Mouse (Mus musculus) kidney, postnatal 4 days (tissue): ENCODE results near the gene Gpx3.
"Not testable (repeated sequence)": the region's sequence is repeated elsewhere in the genome, so short reads cannot be mapped to it uniquely, and the experiment has no call there.

Experiments
- DNase-seq, 2 experiments: peaks; one replicate each; pipeline ENCODE4 v3.0.0; 2021; ENCODE audit warnings: mixed read lengths in 2 of 2

Gene Gpx3

DNA sequence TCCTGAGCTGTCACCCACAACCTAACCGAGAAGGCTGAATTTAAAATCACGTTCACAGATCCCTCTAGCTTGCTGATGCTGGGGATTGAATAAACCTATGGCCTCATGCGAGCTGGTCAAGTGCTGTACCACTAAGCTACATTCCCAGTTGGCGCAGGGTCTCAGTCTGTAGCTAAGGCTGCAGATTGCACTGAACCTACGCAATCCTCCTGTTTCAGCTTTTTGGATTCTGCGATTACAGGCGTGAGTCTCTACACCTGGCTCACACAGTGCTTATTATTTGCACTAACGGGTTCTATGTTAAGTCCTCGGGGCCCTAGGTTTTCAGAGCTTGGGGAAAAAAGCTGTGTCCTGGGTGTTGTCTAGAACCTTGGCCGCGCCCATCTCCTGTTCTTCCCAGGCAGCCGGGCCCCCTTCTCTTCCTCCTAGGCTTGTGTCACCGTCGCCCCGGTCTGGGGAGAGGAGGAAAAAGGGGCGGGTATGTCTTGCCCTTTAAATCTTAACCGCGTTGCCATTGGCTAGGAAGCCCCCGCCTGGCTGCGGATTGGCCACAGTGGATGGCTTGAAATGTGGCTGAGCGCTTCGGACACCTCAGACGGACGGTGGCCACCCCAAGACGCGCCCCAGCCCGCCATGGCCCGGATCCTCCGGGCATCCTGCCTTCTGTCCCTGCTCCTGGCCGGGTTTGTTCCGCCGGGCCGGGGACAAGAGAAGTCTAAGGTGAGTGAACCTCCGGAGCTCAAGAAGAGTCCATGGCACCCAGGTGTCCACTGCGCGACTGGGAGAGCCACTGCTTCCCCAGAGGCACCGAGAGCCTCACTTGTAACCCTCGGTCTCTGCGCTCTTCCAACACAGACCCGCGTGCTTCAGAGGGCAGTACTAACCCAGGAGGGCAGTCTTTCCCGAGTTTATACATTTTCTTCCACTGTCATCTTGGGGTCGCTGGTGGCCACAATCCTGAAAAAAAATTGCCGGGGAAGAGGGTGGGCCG is at the start of gene Gpx3:
TSS of gene Gpx3 (plus strand) at position 121 of the 991 bp plus-strand sequence.
- peak; percentile 81 to 86 for DNase-seq

DNA sequence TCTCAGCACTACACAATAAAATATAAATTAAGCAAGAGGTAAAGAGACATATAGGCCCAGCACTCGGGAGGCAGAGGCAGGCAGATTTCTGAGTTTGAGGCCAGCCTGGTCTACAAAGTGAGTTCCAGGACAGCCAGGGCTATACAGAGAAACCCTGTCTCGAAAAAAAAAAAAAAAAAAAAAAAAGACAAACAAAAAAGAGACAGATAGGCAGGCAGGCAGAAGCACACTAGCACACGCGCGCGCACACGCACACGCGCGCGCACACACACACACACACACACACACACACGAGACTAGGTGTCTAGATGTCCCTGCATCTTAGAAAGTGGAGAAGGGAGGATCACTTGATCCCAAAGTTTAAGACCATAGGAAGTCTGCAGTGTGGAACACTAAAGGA is 43.4 kb upstream of the Gpx3 start:
- DNase-seq = not testable (repeated sequence)

DNA sequence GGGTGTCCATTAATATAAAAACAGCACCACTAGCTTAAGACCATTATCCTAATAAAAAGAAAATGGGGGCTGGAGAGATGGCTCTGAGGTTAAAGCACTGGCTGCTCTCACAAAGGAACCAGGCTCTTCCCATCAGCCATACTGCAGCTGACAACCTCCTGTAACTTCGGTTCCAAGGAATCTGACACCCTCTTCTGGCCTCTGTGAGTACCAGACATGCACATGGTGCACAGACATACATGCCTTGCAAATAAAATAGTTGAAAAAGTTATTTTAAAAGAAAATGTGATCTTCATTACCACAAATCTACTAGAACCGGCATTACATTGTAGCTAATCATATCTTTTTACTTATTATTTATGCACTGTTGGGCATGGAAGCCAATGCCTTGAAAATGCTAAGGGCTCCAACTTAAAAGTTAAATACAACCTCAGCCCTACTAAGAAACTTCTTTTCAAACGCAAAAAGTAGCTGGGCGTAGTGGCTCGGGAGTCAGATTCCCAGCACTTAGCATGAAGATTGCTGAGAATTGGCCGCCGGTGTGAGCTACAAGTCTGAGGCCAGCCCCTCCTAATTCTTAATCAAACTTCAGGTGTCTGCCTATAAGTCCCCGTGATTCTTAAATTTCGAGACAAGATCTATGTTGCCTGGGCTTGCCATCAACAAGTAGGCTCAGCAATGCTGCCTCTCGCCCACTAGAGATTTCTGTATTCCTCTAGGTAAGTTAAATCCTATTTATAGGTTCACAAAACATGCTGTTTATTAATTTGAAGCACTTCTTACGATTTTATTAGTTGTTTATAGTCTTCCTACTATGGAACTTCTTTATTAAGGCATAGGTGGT is 42.7 kb upstream of the Gpx3 start:
- peak in 1 of 2 experiments; percentile 35 for DNase-seq

DNA sequence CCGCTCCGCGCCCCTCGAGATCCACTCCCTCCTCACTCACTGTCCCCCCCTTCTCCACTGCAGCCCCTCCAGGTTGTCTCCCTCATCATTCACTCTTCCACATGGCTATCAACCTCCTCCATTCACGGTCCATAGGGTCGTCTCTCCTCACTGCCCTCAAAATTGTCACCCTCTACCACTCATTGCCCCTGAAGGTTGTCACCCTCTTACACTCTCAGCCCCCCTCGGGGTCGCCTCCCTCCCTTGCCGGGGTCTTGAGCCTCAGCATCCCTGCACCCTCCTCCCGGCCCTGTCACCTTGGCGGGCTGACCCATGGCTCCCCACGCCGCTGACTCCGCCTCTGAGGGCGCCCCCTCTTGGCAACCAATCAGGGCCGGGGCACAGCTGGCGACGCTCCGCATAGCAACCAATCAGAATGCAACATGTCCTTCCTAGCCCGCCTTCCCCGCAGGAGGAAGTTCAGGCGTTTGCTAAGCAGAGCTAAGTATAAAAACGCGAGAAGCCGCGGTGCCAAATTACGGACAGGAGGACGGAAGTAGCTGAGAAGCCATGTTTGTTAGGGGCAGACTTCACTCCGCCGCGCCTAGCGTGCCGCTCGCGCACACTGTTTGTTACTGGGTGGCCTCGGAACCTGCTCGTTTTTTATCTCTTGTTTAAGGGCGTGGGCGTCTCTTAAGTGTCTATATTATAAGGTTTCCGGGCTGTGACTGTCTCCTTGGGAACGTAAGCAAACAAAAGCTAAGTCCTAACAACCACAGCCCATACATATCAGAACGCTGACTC is 41.8 kb upstream of the Gpx3 start, which contains the start of gene Lyrm7:
TSS of gene Lyrm7 (minus strand) at position 661 of the 783 bp plus-strand sequence.
- DNase-seq = peak; percentile 95 to 97

DNA sequence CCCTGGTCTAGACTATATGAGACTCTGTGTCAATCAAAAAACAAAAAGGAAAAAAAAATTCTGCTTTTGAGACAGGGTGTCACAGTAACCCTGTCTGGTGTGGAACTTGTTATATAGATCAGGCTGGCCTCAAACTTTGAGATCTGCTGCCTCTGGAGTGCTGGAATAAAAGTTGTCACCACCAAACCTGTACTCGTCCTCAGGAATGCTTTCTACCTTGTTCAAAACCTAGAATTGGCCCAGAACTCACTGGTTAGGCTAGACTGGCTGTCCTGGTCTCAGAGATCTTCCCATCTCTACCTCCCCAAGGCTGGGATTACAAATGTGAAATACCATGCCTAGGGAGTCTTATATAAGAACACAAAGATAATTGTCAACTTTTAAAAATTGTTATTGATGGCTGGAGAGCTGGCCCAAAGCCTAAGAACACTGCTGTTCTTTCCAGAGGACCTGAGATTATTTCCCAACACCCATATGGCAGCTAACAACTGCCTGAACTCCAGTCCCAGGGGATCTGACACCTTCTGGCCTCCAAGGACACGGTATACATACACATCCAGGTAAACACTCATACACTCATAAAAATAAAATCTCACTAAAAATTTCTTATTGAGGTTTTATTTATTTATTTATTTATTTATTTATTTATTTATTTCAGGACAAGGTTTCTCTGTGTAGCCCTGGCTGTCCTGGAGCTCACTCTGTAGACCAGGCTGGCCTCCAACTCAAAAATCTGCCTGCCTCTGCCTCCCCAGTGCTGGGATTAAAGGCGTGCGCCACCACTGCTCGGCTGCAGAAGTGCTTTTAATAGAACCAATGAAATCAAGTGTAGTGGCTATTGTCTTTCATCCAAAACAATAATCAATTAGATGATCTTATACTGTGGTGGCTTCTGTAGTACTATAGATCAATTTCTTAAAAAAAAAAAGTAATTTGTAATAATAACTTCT is 40.5 kb upstream of the Gpx3 start:
- no peak for DNase-seq

DNA sequence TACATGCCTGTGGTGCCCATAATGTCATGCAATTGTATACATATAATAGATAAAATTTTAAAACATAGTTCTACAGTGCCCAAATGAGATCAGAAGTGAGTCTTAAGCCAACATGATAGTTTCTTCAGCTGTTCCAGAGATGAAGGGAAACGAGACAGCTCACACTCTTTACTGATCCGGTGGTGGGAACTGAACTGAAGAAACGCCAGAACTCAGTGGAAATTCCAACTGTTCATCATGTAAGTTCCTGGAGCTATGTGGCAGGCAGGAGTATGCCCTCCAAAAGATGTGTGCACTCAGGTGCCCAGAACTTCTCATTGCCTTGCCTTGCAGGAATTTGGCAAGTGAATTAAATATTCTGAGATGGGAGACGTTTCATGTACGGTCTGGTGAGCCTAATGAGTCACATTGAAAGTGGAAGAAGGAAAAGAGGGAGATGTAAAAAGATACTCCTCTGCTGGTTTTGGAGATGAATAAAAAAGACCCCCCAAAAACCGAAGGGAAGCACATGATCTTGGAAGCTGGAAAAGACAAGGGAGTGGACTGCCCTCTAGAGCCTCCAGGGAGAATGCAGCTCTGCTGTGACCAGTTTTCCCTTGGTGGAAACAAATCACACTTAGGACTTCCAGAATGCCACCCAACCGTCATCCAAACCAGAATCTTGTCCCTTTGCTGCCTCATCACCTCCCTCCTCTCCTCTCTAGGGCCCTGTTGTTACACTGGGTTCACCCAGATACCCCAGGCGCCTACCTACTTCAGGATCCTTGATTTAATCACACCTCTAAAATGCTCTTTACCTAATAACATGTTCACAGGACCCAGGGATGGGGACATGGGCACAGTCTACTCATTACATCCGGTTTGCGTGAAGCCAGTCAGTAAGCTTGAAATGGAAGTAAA is 39.4 kb upstream of the Gpx3 start:
- peak; percentile 70 to 75 for DNase-seq

DNA sequence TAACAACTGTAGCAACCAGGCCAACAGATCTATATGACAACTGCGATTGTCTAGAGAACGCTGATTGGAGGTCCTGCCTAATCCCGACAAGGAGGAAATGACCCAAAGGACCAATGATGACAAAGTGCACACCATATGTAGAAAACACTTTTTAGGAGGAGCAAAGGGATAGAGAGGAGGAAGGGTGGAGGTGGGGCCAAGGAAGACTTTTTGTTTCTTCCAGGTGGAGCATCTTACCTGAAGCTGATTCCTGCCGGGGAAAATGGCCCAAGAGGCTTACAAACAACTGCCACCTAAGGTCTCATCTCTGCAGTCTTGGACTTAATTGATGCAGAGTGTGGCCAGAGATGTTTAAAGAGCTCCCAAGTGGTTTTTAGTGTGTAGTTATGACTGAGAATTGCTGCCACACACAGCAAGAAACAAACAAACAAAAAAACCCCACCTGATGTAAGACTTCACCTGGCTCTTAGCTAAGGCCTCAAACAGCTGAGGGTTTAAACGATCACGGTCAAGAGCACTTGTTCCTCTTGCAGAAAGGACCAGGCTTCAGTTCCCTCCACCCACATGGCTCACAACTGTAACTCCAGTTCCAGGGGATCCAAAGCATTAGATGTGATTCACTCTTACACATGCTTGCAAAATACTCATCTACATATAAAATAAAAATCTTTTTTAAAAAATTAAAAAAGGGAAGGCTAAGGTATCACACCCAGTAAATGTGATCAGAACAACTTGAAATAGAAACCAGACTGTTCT is 36.7 kb upstream of the Gpx3 start:
- no peak for DNase-seq

DNA sequence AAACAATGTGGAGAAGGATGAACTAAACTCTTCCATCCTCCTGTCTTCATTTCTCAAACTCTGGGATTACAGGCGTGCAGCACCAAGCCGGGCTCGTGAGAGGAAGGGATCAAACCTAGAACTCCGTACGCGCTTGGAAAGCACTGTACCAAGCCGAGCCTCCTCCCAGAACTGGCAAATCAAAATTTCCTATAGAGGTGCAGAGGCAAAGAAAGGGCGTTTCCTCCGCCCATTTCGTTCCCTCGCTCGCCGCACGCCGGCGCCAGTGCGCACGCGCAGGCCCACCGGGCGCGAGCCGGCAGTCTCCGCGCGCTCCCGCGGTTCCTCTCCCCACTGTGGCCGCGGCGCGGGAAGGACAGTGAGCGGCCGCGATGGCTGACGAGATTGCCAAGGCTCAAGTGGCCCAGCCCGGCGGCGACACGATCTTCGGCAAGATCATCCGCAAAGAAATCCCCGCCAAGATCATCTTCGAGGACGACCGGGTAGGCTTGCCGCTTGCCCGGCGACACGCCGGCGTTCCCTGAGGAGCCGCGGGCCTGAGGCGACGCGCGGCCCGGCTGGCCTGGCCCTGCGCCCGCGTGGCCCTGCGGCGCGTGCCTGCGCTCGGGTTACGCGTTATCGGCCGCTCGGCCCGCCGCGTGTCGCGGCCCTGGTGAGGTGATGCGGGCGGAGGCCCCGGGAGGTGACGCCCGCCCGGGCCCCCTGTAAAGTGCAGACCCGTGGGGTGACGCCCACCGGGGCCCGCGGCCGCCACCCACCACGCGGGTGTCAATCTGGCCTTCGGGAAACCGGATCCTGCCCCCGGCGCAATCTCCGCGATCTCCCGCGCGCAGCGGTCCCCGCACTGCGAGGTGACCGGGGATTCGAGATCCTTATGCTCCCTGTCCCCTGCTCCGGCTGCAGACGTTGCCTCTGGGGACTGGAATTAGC is 35.9 kb upstream of the Gpx3 start, which contains the start of gene Hint1:
TSS of gene Hint1 (plus strand) at position 265 of the 930 bp plus-strand sequence.
- DNase-seq = peak; percentile 93 to 96

DNA sequence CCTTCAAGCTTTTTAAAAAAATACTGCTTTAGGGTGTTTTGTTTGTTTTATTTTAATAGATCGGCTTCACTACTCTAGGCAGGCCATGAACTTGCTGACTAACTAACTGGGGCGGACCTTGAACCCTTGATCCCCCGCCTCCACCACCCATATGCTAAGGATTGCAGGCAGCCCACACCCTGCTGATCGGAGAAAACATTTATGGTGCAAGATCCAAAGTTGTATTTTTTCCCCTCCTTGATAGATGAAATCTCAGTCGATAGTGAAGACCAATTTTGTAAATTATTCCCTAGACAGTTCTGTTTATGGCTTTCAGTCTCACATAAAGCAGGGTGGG is 35.2 kb upstream of the Gpx3 start:
- DNase-seq = peak; percentile 58 to 76

DNA sequence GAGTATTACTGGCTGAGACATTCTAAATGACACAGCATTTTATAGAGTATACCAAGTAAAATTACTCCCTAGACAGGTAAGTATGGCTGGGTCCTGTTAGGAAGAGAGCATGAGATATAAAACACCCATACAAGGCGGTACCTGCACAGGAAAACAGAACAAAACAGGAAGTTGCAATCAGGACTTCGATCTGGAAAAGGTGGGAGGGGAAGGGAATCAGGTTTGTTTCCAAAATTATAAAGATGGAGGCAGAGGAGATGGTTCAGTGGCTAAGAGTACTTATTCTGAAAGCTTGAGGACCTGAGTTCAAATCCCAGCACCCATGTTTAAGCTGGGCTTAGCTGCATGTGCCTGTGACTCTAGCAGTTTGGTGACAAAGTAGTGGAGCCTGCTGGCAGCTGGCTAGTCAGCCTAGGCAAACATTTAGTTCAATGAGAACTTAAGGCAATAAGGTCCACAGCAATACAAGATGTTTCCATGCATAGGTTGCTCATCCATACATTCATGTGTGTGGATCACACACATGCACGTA is 34.3 kb upstream of the Gpx3 start:
- peak; percentile 33 to 35 for DNase-seq

DNA sequence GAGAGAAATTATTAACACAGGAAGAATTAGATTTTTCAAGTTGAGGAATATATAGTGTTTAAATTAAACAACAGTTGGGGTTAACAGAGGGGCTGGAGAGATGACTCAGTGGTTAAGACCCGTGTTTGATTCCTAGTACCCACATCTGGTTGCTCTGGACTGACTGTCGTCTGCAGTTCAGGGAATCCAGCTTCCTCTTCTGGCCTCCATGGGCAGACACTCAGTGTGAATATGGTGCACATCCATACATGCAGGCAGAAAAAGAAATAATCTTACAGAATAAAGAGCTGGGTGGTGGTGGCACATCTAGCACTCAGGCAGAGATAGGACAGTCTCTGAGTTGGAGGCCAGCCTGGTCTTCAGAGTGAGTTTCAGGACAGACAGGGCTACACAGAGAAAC is 33.8 kb upstream of the Gpx3 start:
- no peak for DNase-seq

DNA sequence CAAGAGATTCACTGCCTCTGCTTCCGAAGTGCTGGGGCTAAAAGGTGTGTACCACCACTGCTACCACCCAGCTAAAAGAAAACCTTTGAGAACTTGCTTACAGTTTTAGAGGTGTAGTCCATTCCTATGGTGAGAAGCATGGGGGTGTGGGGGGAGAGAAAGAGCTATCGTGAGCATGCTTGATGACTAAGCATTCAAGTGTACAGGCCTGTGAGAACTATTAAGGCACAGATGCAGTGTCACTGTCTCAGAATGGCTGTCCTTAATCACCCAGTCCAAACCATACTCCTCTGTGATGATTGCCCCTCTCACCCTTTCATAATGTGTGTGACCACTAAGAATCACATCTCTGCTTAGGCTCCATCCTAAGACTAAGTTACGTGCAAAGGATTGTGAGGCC is 32.9 kb upstream of the Gpx3 start:
- DNase-seq = no peak

DNA sequence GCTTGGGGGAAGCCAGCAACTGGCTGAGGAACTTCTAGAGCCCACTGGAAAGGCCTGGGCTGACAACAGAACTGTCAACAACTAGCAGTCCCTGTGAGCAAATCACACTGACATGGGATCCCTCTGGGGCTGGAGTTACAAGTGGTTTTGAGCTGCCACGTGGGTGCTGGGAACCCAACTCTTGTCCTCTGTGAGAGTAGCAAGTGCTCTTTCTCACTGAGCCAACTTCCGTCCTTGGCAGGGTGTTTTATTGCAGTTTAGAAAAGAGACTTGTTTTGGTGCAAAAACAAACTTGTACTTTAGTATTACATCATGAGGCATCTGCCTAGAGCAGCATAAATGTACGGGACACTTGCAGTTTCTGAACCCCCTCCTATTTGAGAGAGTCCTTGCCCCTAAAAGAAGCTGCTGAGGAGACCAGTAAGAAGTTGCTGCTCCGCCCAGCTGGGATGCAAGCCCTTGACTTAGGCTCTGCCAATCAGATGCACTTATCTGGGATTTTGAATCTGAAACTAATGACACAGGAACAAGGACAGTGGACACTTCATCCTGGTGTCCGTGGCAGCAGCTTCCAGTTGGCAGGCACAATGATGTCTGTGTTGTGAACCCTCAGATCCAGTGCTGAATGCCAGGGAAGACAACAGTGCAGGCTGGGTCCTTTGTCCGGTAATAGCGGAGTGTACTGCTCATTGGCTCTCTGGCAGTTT is 30.3 kb upstream of the Gpx3 start:
- DNase-seq = no peak

DNA sequence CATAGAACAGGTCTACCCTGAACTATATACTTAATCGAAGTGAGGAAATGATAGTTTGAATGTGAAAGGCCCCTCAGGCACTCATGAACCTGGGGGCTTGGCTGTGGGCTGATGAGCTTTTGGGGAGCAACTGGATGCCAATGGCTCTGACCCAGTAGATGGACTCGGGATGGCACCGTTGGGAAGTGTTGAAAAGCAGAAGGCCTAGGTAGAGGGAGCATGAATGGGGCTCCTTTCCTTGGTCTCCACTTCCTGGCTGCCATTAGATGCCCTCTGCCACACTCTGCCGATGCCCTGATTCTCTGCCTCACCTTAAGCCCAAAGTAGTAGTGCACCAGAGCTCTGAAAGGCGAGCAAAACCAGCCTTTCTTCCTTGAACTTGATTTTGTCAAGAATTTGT is 26.2 kb upstream of the Gpx3 start:
- DNase-seq = no peak

DNA sequence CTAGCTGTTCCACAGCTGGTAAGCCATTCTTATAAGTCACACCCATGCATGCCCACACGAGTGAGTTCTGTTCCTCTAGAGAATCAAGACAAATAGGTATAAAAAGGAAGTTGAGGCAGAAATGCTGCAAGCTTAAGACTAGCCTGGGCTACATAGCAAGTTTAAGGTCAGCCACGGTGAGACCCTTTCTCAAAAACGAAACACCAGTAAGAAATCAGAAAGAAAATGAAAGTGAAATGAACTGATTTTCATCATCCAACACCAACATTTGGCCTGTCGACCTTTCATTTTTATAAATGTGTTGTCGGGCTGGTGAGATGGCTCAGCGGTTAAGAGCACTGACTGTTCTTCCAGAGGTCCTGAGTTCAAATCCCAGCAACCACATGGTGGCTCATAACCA is 23.4 kb upstream of the Gpx3 start:
- DNase-seq = no peak

DNA sequence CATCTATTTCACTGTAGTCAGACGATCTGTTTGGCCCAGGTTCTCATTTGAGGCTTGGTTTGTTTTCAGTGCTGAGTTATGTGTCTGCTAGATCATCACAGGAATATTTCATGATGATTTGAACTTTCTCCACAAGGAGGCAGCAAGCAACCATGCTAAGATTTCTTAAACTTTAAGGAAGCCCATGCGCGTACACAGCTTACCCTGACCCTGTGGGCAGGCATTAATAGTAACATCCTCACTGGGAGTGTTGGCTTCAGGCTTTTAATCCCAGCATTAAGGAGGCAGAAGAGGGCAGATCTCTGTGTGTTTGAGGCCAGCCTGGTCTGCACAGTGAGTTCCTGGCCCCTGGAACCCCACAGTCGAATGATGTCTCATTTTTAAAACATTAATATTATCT is 22.8 kb upstream of the Gpx3 start:
- DNase-seq = peak; percentile 45 to 65

DNA sequence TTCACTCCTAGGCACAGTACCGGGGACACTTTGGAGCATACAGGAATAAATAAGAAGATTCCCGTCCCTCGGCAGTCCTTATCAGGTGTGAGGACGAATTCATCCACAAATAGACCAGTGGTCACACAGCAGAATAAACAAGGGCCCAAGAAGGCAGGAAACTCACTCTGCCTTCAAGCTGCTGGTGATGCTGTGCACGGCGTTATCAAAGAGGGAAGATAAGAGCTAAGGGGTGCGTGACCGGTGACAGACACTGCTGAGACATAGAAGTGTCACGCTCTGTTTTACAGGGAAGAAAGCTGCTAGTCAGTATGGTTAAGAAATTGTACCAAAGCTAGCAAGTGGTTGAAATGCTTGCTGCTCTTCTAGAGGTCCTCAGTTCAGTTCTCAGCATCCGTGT is 22.3 kb upstream of the Gpx3 start:
- DNase-seq = no peak
